Mouse (Mus musculus) CH12.LX (cell line): ENCODE data around the gene Wdr38. TPM values are rescaled to one million over a fixed set of nuclear protein-coding genes. Genes with fewer than 3 reads are reported as not detected.

ENCODE experiments used
- DNase-seq: peaks from one replicate; pipeline ENCODE4 v3.0.0-alpha.2; 2013; ENCODE audit errors: extremely low read depth
- H3K27ac ChIP-seq: 2 replicates; pipeline ENCODE4 v1.5.1; 2012; ENCODE audit warnings: low read depth, mild to moderate bottlenecking, control low read depth, moderate library complexity; ENCODE audit not compliant: insufficient read depth
- H3K27me3 ChIP-seq: replicated peaks from 2 replicates; pipeline ENCODE3; 2012; ENCODE audit warnings: inconsistent platforms
- H3K36me3 ChIP-seq, 2 experiments: replicated peaks in 1 of 2; 2 replicates each; pipeline versions ENCODE3 to v1.6.1; 2012; ENCODE audit warnings: inconsistent platforms in 1 of 2, low read length in 1 of 2, mild to moderate bottlenecking in 1 of 2, mixed read lengths in 1 of 2, moderate library complexity in 1 of 2; ENCODE audit not compliant: control insufficient read depth in 1 of 2, insufficient read depth in 1 of 2
- H3K4me1 ChIP-seq, 2 experiments: 2 replicates each; pipeline ENCODE4 v1.6.1; 2012; ENCODE audit warnings: inconsistent platforms in 1 of 2, moderate library complexity in 1 of 2; ENCODE audit not compliant: insufficient read depth in 2 of 2, control insufficient read depth in 1 of 2
- H3K4me2 ChIP-seq: 2 replicates; pipeline ENCODE4 v1.6.1; 2012; ENCODE audit warnings: low read depth, mild to moderate bottlenecking, control low read depth; ENCODE audit not compliant: poor library complexity, insufficient read depth, severe bottlenecking
- H3K4me3 ChIP-seq, 3 experiments: fragments of 150-350 bp in 1 of 3; sonication (generic) in 1 of 3; replicated peaks in 1 of 3; 2 replicates each; pipeline versions ENCODE3 to v1.5.1; 2011 to 2012; ENCODE audit warnings: low read depth in 2 of 3, low read length in 2 of 3, mild to moderate bottlenecking in 2 of 3, moderate library complexity in 2 of 3, control low read depth in 1 of 3, improper control_type of control experiment in 1 of 3, inconsistent platforms in 1 of 3, mixed read lengths in 1 of 3; ENCODE audit not compliant: poor library complexity in 1 of 3
- H3K79me2 ChIP-seq: replicated peaks from 2 replicates; pipeline ENCODE4 v1.6.1; 2012; ENCODE audit warnings: mild to moderate bottlenecking, moderate library complexity; ENCODE audit not compliant: control insufficient read depth, poor library complexity, insufficient read depth, severe bottlenecking; ENCODE audit errors: extremely low read depth
- H3K9ac ChIP-seq: 2 replicates; pipeline ENCODE4 v1.6.1; 2012; ENCODE audit warnings: low read depth, mild to moderate bottlenecking, control low read depth, moderate library complexity; ENCODE audit not compliant: insufficient read depth
- H3K9me3 ChIP-seq: replicated peaks from 2 replicates; pipeline ENCODE3; 2012; ENCODE audit warnings: low read length, inconsistent platforms, mixed read lengths
- BHLHE40 ChIP-seq: IDR thresholded peaks from 2 replicates; pipeline ENCODE4 v1.6.1; 2011; ENCODE audit warnings: mild to moderate bottlenecking, low read depth, low read length, improper control_type of control experiment
- CHD1 ChIP-seq: IDR thresholded peaks from 2 replicates; pipeline ENCODE4 v1.6.1; 2012; ENCODE audit warnings: low read depth, low read length, improper control_type of control experiment, inconsistent platforms
- CHD2 ChIP-seq: IDR thresholded peaks from 2 replicates; pipeline ENCODE4 v1.6.1; 2011; ENCODE audit warnings: low read length, improper control_type of control experiment
- CTCF ChIP-seq, 2 experiments: IDR thresholded peaks in 1 of 2; conservative IDR thresholded peaks in 1 of 2; 2 replicates each; pipeline ENCODE4 v1.5.1; 2011 to 2012; ENCODE audit warnings: low read depth in 2 of 2, low read length in 2 of 2, improper control_type of control experiment in 1 of 2, inconsistent platforms in 1 of 2, mild to moderate bottlenecking in 1 of 2, moderate library complexity in 1 of 2
- E2F4 ChIP-seq: IDR thresholded peaks from 2 replicates; pipeline ENCODE4 v1.6.1; 2011; ENCODE audit warnings: low read depth, low read length, improper control_type of control experiment; ENCODE audit not compliant: insufficient replicate concordance
- ELF1 ChIP-seq: IDR thresholded peaks from 2 replicates; pipeline ENCODE4 v1.6.1; 2014; ENCODE audit warnings: low read depth, mild to moderate bottlenecking, inconsistent platforms, low read length, improper control_type of control experiment
- EP300 ChIP-seq: IDR thresholded peaks from 2 replicates; pipeline ENCODE4 v1.6.1; 2011; ENCODE audit warnings: low read length, improper control_type of control experiment
- ETS1 ChIP-seq: conservative IDR thresholded peaks from 2 replicates; pipeline ENCODE4 v1.6.1; 2012; ENCODE audit warnings: low read depth, mild to moderate bottlenecking, inconsistent platforms, low read length, improper control_type of control experiment, moderate library complexity
- IRF4 ChIP-seq: IDR thresholded peaks from 2 replicates; pipeline ENCODE4 v1.6.1; 2014; ENCODE audit warnings: low read depth, mild to moderate bottlenecking, inconsistent platforms, low read length, improper control_type of control experiment
- JUN ChIP-seq: IDR thresholded peaks from 2 replicates; pipeline ENCODE4 v1.6.1; 2011; ENCODE audit warnings: low read depth, mild to moderate bottlenecking, low read length, improper control_type of control experiment, moderate library complexity; ENCODE audit not compliant: insufficient read depth
- JUND ChIP-seq: conservative IDR thresholded peaks from 2 replicates; pipeline ENCODE4 v1.6.1; 2011; ENCODE audit warnings: low read depth, low read length, improper control_type of control experiment
- KAT2A ChIP-seq: IDR thresholded peaks from 2 replicates; pipeline ENCODE4 v1.6.1; 2012; ENCODE audit warnings: low read length, improper control_type of control experiment, inconsistent platforms; ENCODE audit not compliant: insufficient replicate concordance
- MAZ ChIP-seq: IDR thresholded peaks from 2 replicates; pipeline ENCODE4 v1.6.1; 2012; ENCODE audit warnings: low read depth, mild to moderate bottlenecking, inconsistent platforms, low read length, improper control_type of control experiment, moderate library complexity
- MXI1 ChIP-seq: IDR thresholded peaks from 2 replicates; pipeline ENCODE4 v1.6.1; 2011; ENCODE audit warnings: mild to moderate bottlenecking, low read depth, low read length, improper control_type of control experiment
- MYC ChIP-seq: IDR thresholded peaks from 2 replicates; pipeline ENCODE4 v1.6.1; 2011; ENCODE audit warnings: low read depth, mild to moderate bottlenecking, improper control_type of control experiment, low read length
- NRF1 ChIP-seq: IDR thresholded peaks from 2 replicates; pipeline ENCODE4 v1.6.1; 2014; ENCODE audit warnings: low read depth, mild to moderate bottlenecking, inconsistent platforms, low read length, improper control_type of control experiment, moderate library complexity
- PAX5 ChIP-seq: IDR thresholded peaks from 2 replicates; pipeline ENCODE4 v1.6.1; 2012; ENCODE audit warnings: low read length, inconsistent platforms, mixed read lengths
- SIN3A ChIP-seq: IDR thresholded peaks from 2 replicates; pipeline ENCODE4 v1.6.1; 2012; ENCODE audit warnings: low read length, improper control_type of control experiment, inconsistent platforms
- SMC3 ChIP-seq: IDR thresholded peaks from 2 replicates; pipeline ENCODE4 v1.6.1; 2011; ENCODE audit warnings: low read depth, low read length, improper control_type of control experiment
- TBP ChIP-seq: conservative IDR thresholded peaks from 2 replicates; pipeline ENCODE4 v1.6.1; 2011; ENCODE audit warnings: low read depth, low read length, improper control_type of control experiment
- TCF12 ChIP-seq: IDR thresholded peaks from 2 replicates; pipeline ENCODE4 v1.6.1; 2014; ENCODE audit warnings: low read depth, mild to moderate bottlenecking, inconsistent platforms, low read length, improper control_type of control experiment
- UBTF ChIP-seq: IDR thresholded peaks from 2 replicates; pipeline ENCODE4 v1.6.1; 2012; ENCODE audit warnings: low read depth, mild to moderate bottlenecking, inconsistent platforms, low read length, improper control_type of control experiment, moderate library complexity
- USF1 ChIP-seq: IDR thresholded peaks from 2 replicates; pipeline ENCODE4 v1.6.1; 2014; ENCODE audit warnings: low read depth, mild to moderate bottlenecking, inconsistent platforms, low read length, improper control_type of control experiment
- USF2 ChIP-seq: conservative IDR thresholded peaks from 2 replicates; pipeline ENCODE4 v1.6.1; 2011; ENCODE audit warnings: low read depth, low read length, improper control_type of control experiment
- ZNF384 ChIP-seq: IDR thresholded peaks from 2 replicates; pipeline ENCODE4 v1.6.1; 2012; ENCODE audit warnings: low read depth, low read length, improper control_type of control experiment, inconsistent platforms
- dilution Hi-C: fragments of 300-500 bp; cut with MboI; formaldehyde crosslinking; loops from 2 replicates; pipeline ENCODE4 v1.14.3; 2020; ENCODE audit warnings: low sequenced_read_pairs; ENCODE audit not compliant: extremely low pct_unique_long_range_greater_than_20kb, extremely low pct_ligation_motif_present
- in situ Hi-C: fragments of 300-500 bp; cut with MboI; formaldehyde crosslinking; loops from 3 replicates; pipeline ENCODE4 v1.14.3; 2019; ENCODE audit warnings: low sequenced_read_pairs, low pct_ligation_motif_present, low pct_unique_long_range_greater_than_20kb, mixed read lengths
- polyA plus RNA-seq: library from polyadenylated mRNA; unstranded; fragments of >175 nt; gene quantifications from 2 replicates; pipeline ENCODE4 v1.2.1, GENCODE M21; 2012; ENCODE audit warnings: low read depth; ENCODE audit not compliant: insufficient read length
- total RNA-seq, 2 experiments: library from RNA; depleted of rRNA; stranded (reverse); fragments of 300-350 nt in 1 of 2; fragments of >200 nt in 1 of 2; gene quantifications; 2 replicates each; pipeline ENCODE4 v1.2.3; 2012 to 2014

The Wdr38 gene
- total and polyA plus RNA-seq, 3 experiments, result 0.28 to 1.0 (median 0.40) TPM

DNA sequence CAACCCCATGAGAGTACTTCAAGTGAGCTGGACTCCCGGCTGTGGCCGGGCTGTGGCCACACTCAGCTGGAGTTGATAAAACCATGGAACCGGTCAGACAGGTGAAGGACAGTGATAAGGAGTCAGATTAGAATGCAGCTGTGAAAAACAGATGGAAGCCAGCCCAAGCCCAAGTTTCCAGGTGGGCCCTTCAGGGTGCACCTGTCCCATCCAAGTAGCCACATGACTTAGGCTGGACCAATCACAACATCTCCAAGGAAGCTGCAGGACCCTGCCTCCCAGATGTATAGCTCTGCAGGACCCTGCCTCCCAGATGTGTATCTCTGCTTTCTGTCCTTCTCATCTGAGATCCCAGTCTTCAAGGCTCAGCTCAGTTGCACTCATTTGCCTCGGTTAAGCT is 5.3 kb upstream of the Wdr38 start:
- Histone ChIP-seq H3K4me3 (no peak overlapping the region), H3K79me2 (no peaks in the 10 kb centered on the region), H3K36me3 (peaks cover 0 to 2% of the 10 kb centered on the region in 2 experiments), H3K4me2 (no peak overlapping the region), H3K27me3 (no peaks in the 10 kb centered on the region), H3K9me3 (no peaks in the 10 kb centered on the region), H3K27ac (no peak overlapping the region), H3K9ac (no peak overlapping the region), H3K4me1 (peaks cover 12 to 24% of the 10 kb centered on the region in 2 experiments)
- in situ Hi-C loops, result loop anchor here (10.0 kb wide), 1 partner anchor 197 kb away; no protein-coding TSS in a partner anchor
- dilution Hi-C loops, result no loop called here
- no peak for DNase-seq
- no peak for TF ChIP-seq UBTF
- TF ChIP-seq PAX5, result no peak
- TF ChIP-seq CTCF (conservative IDR thresholded peaks at IDR 0.05 in 1 of 2, IDR thresholded peaks at IDR 0.05 in 1 of 2; ENCODE audit: low read depth in 2 of 2, low read length in 2 of 2), result no peak
- TF ChIP-seq TBP, result no peak
- TF ChIP-seq TCF12, result no peak
- TF ChIP-seq KAT2A, result no peak
- TF ChIP-seq BHLHE40, result no peak
- no peak for TF ChIP-seq JUN
- no peak for TF ChIP-seq ZNF384
- no peak for TF ChIP-seq ETS1
- no peak for TF ChIP-seq SMC3
- TF ChIP-seq MYC, result no peak
- TF ChIP-seq USF2, result no peak
- TF ChIP-seq CHD1, result no peak
- TF ChIP-seq EP300, result no peak
- no peak for TF ChIP-seq NRF1
- TF ChIP-seq CHD2, result no peak
- no peak for TF ChIP-seq USF1
- TF ChIP-seq ELF1, result no peak
- TF ChIP-seq, all 38 proteins: peak for 0

GRCm38 (mm10) chr2:38992452-38992851 is 4.8 kb upstream of the Wdr38 start:
- no peak overlapping the region for H3K9ac ChIP-seq
- H3K9me3 ChIP-seq, result no peaks in the 10 kb centered on the region
- DNase-seq, result no peak
- TF ChIP-seq IRF4 (no peak), SIN3A (no peak), MAZ (no peak), UBTF (no peak), JUND (no peak), E2F4 (no peak), BHLHE40 (no peak), MXI1 (no peak)
- in situ Hi-C loops, result loop anchor here (10.0 kb wide), 1 partner anchor 198 kb away; no protein-coding TSS in a partner anchor
- dilution Hi-C loops, result no loop called here
- no peaks in the 10 kb centered on the region for H3K79me2 ChIP-seq
- H3K27me3 ChIP-seq, result no peaks in the 10 kb centered on the region
- no peak overlapping the region for H3K4me3 ChIP-seq
- peaks cover 0 to 2% of the 10 kb centered on the region in 2 experiments for H3K36me3 ChIP-seq
- H3K4me2 ChIP-seq, result no peak overlapping the region
- no peak overlapping the region for H3K27ac ChIP-seq
- peaks cover 12 to 24% of the 10 kb centered on the region in 2 experiments for H3K4me1 ChIP-seq
